Mouse (Mus musculus) heart, embryonic 10.5 days (tissue): ENCODE results near the gene Zfp992. TPM values are rescaled to one million over a fixed set of nuclear protein-coding genes. Genes with fewer than 3 reads are reported as not detected.
"Not testable (repeated sequence)": the region's sequence is repeated elsewhere in the genome, so short reads cannot be mapped to it uniquely, and the experiment has no call there.

Experiments
- DNase-seq: peaks from one replicate; pipeline ENCODE4 v3.0.0-alpha.2; 2017; ENCODE audit warnings: low spot score
- H3K27ac ChIP-seq: fragments of 300-500 bp; sonication (generic); 2 replicates; pipeline ENCODE4 v1.5.1; 2016; ENCODE audit warnings: mild to moderate bottlenecking
- H3K27me3 ChIP-seq: fragments of 300-500 bp; sonication (generic); 2 replicates; pipeline ENCODE4 v1.6.1; 2016; ENCODE audit warnings: mild to moderate bottlenecking; ENCODE audit not compliant: poor library complexity, insufficient read depth, severe bottlenecking
- H3K36me3 ChIP-seq: fragments of 300-500 bp; sonication (generic); 2 replicates; pipeline ENCODE4 v1.6.1; 2016; ENCODE audit warnings: mild to moderate bottlenecking, moderate library complexity
- H3K4me1 ChIP-seq: fragments of 300-500 bp; sonication (generic); 2 replicates; pipeline ENCODE4 v1.6.1; 2016; ENCODE audit warnings: mild to moderate bottlenecking
- H3K4me3 ChIP-seq: fragments of 300-500 bp; sonication (generic); 2 replicates; pipeline ENCODE4 v1.5.1; 2016; ENCODE audit warnings: mild to moderate bottlenecking, moderate library complexity
- H3K9me3 ChIP-seq: fragments of 300-500 bp; sonication (generic); 2 replicates; pipeline ENCODE4 v1.6.1; 2016; ENCODE audit warnings: mild to moderate bottlenecking, moderate library complexity
- WGBS: fragments of 180-500 bp; shearing (Covaris S2); methylation state at CpG from one replicate; pipeline ENCODE4 v1.1.7; 2016; 5-methylcytosine and 5-hydroxymethylcytosine counted together
- polyA plus RNA-seq: library from polyadenylated mRNA; unstranded; fragments of >200 nt; fragmentation: Nextera tagmentation; extraction: Ambion mirVana; gene quantifications from 2 replicates; pipeline ENCODE4 v1.2.1, GENCODE M21; 2016

Zfp992 gene
- polyA plus RNA-seq, 1 experiment from 2014 or later, result 5.3 TPM

DNA sequence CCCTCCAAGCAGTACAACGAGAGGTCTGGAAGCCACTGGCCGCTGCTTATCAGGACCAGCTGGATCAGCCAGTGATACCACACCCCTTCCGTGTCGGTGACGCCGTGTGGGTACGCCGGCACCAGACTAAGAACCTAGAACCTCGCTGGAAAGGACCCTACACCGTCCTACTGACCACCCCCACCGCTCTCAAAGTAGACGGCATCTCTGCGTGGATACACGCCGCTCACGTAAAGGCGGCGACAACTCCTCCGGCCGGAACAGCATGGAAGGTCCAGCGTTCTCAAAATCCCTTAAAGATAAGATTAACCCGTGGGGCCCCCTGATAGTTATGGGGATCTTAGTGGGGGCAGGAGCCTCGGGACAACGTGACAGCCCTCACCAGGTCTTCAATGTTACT is 60.2 kb downstream of the Zfp992 start:
- H3K36me3 ChIP-seq, H3K27ac ChIP-seq, H3K27me3 ChIP-seq, H3K4me3 ChIP-seq, H3K4me1 ChIP-seq, DNase-seq: not testable (repeated sequence)
- WGBS, result 93% methylated on average over 22 of the region's 24 CpGs
- peaks cover 14% of the 10 kb centered on the region for H3K9me3 ChIP-seq

DNA sequence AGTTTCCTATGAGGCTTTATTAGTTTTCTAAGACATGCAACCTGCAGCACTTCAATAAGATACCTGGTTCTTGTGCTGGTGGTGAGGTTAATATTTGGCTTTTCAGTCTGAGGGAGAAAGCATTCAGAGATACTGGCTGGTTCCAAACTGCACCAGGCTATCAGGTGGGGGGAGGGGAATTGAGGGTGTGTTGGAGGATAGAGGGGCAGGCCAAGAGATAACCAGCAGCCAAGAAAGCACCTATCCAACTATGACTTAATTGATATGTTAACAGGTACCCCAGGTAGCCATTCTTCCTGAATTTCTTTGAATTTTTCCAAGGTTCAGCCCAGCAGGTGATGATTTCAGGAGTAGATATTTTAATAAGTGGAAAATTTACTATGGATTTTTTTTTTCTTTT is 63.0 kb downstream of the Zfp992 start:
- not testable (repeated sequence) for H3K36me3 ChIP-seq, H3K4me3 ChIP-seq, DNase-seq, H3K27ac ChIP-seq, H3K27me3 ChIP-seq, H3K4me1 ChIP-seq
- peaks cover 22% of the 10 kb centered on the region for H3K9me3 ChIP-seq

DNA sequence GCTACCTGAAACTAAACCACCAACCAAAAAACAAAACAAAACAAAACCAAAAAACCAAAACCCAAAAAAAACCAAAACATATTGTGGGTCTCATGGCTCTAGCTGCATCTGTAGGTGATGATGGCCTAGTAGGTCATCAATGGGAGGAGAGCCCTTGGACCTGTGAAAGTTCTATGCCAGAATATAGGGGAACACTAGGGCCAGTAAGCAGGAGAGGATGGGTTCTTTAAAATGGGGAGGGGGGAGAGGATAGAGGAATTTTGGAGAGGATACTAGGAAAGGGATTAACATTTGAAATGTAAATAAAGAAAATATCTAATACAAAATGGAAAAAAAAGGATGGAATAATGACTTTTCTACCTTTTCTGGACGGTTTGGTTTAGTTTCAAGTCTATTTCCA is 67.7 kb downstream of the Zfp992 start:
- DNase-seq, result no peak
- 66% methylated on average over 1 of the region's 1 CpGs for WGBS
- Histone ChIP-seq H3K9me3 (peaks cover 55% of the 10 kb centered on the region), H3K4me1 (no peaks in the 10 kb centered on the region), H3K4me3 (no peak overlapping the region), H3K36me3 (no peaks in the 10 kb centered on the region), H3K27ac (no peak overlapping the region), H3K27me3 (no peaks in the 10 kb centered on the region)

DNA sequence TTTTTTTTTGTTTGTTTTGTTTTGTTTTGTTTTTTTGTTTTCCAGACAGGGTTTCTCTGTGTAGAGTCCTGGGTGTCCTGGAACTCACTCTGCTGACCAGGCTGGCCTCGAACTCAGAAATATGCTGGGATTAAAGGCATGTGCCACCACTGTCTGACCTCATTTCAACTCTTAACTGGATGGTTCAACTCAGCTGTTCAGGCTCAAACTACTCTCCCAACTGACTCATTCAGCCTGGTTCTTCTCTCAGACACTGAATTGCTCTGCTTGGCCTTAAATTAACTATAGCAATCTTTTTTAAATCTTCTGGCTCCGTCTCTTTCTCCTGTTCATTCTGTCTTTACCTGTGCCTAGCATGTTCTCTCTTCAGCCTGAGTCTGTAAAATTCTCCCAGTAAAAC is 68.3 kb downstream of the Zfp992 start:
- WGBS, result 62% methylated on average over 2 of the region's 2 CpGs

More for the DNA sequence above, 68.3 kb downstream of the Zfp992 start:
- not testable (repeated sequence) for H3K27me3 ChIP-seq, H3K36me3 ChIP-seq, H3K27ac ChIP-seq, H3K4me1 ChIP-seq, H3K4me3 ChIP-seq
- peak; percentile 70 for DNase-seq
- peaks cover 56% of the 10 kb centered on the region for H3K9me3 ChIP-seq

Other genes with a start within 250 kb of the Zfp992 start
- gene Zfp981, start 53.0 kb downstream of the Zfp992 start, polyA plus RNA-seq, result 0.09 and 0.11 TPM in 2 replicates
- 4.5 and 4.6 TPM in 2 replicates for gene Zfp993, start 161.9 kb downstream of the Zfp992 start, polyA plus RNA-seq